Mouse (Mus musculus): ENCODE results near the gene Tff1.

DNA sequence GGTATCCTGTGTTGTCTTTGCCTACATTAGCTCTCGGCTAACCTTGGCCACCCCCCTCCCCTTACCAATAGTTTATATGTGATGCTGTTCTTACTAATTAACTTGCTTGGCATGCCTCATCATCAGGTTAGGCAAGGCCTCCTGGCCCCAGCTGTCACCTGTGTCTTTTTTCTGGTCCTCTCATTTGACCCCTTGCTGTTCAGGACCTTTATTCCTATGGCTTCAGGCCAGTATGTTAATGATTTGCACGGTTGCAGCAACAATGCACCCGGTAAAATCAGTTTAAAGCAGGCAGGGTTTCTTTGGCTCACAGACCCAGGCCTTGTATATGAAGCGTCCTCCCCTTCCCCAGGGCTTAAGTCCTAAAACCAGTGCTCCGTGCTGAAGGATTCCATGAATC is 12.6 kb downstream of the Tff1 start:
- TF ChIP-seq E2F4 (IDR thresholded peaks at IDR 0.05; ENCODE audit: insufficient read depth), result no peak
- no peak for TF ChIP-seq POLR2A (IDR thresholded peaks at IDR 0.05; ENCODE audit: insufficient read length, low read depth)
- TF ChIP-seq USF1 (IDR thresholded peaks at IDR 0.05; ENCODE audit: low read depth), result no peak
- TF ChIP-seq POLR2AphosphoS2 (IDR thresholded peaks at IDR 0.05; ENCODE audit: insufficient read length, low read depth), result no peak
- no peak for TF ChIP-seq MYOG (IDR thresholded peaks at IDR 0.05; ENCODE audit: control insufficient read depth in 1 of 3, insufficient read depth in 1 of 3, insufficient read length in 2 of 3, low read depth in 2 of 3)
- no peak for TF ChIP-seq CEBPB (IDR thresholded peaks at IDR 0.05; ENCODE audit: insufficient read depth, poor library complexity, severe bottlenecking)
- TF ChIP-seq MAX (IDR thresholded peaks at IDR 0.05; ENCODE audit: low read depth), result no peak
- no peak for TF ChIP-seq TCF12 (IDR thresholded peaks at IDR 0.05; ENCODE audit: insufficient read depth, poor library complexity, severe bottlenecking)
- no peak for TF ChIP-seq TCF3 (IDR thresholded peaks at IDR 0.05; ENCODE audit: insufficient read length, low read depth)
- no peak for TF ChIP-seq REST (IDR thresholded peaks at IDR 0.05; ENCODE audit: insufficient read depth, insufficient read length)
- no peak for TF ChIP-seq MYOD1 (IDR thresholded peaks at IDR 0.05; ENCODE audit: control insufficient read depth in 1 of 3, insufficient read length in 2 of 3, low read depth in 2 of 3)

Data from myocyte (in vitro differentiated cells).